Mouse (Mus musculus): Measurements from ENCODE around the gene Fzd7.

GRCm38 (mm10) chr1:59523378-59523958 lies 41.2 kb downstream of the Fzd7 start:
- TF ChIP-seq POLR2A (IDR thresholded peaks at IDR 0.05; ENCODE audit: low read depth, low read length) = no peak
- TF ChIP-seq CTCF (conservative IDR thresholded peaks at IDR 0.05; ENCODE audit: insufficient read depth, insufficient read length, low read depth, low read length) = 0 out of 2 replicates have a peak, but pooled peaks have one; percentile 3
